Mouse (Mus musculus) forebrain, embryonic 10.5 days (tissue): ENCODE measurements around the gene Acer3. TPM values are rescaled to one million over a fixed set of nuclear protein-coding genes. Genes with fewer than 3 reads are reported as not detected.
A peak's percentile ranks its signal among the peaks of the same experiment; 100 is the strongest.

Experiments used
- DNase-seq: peaks from one replicate; pipeline ENCODE4 v3.0.0-alpha.2; 2017; ENCODE audit warnings: low spot score; ENCODE audit errors: extremely low spot score
- H3K27ac ChIP-seq: fragments of 300-500 bp; sonication (generic); 2 replicates; pipeline ENCODE4 v1.5.1; 2016; ENCODE audit warnings: mild to moderate bottlenecking
- H3K27me3 ChIP-seq: fragments of 300-500 bp; sonication (generic); 2 replicates; pipeline ENCODE4 v1.6.1; 2016; ENCODE audit warnings: mild to moderate bottlenecking; ENCODE audit not compliant: poor library complexity, severe bottlenecking
- H3K36me3 ChIP-seq: fragments of 300-500 bp; sonication (generic); replicated peaks from 2 replicates; pipeline ENCODE4 v1.6.1; 2016; ENCODE audit warnings: mild to moderate bottlenecking, moderate library complexity
- H3K4me1 ChIP-seq: fragments of 300-500 bp; sonication (generic); 2 replicates; pipeline ENCODE4 v1.6.1; 2016
- H3K4me3 ChIP-seq: fragments of 300-500 bp; sonication (generic); 2 replicates; pipeline ENCODE4 v1.5.1; 2016; ENCODE audit warnings: mild to moderate bottlenecking, moderate library complexity
- H3K9me3 ChIP-seq: fragments of 300-500 bp; sonication (generic); 2 replicates; pipeline ENCODE4 v1.6.1; 2016; ENCODE audit warnings: mild to moderate bottlenecking, moderate library complexity
- WGBS: fragments of 180-500 bp; shearing (Covaris S2); methylation state at CpG from one replicate; pipeline ENCODE4 v1.1.7; 2016; 5-methylcytosine and 5-hydroxymethylcytosine counted together
- polyA plus RNA-seq: library from polyadenylated mRNA; unstranded; fragments of >200 nt; fragmentation: Nextera tagmentation; extraction: Ambion mirVana; gene quantifications from 2 replicates; pipeline ENCODE4 v1.2.1, GENCODE M21; 2016

Gene Acer3
- polyA plus RNA-seq, 1 experiment from 2014 or later: 22.4 TPM

DNA sequence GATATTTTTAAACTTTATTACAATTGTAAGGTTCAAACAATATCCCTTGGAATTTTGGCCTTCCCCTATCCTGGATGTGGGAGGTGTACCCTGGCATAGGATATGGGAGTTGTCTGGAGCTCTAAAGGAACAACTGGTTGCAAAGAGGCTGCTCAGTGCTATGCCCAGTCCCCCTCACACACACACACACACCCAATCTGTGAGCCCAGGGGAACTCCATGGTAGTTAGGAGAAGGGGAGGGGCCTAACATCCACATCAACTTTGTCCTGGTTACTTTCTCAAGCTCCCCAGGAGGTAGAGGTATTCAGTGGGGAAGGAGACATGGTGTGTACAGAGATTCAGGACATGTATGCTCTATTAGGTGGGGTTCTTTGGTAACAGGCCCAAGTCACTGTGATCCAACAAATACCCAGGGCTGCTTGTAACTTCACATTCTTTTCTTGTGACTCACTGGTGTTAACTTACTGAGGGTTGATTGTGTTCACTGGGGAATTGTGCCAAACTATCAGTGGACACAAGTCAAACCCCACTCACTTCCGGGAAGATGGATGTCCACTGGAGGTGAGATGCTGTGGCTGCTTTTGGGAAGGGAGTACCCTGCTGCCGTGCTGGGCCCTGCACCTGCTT lies 9.5 kb upstream of the Acer3 start:
- no peaks in the 10 kb centered on the region for H3K4me1 ChIP-seq
- H3K9me3 ChIP-seq: no peaks in the 10 kb centered on the region
- H3K36me3 ChIP-seq: no peaks in the 10 kb centered on the region
- H3K27ac ChIP-seq: no peak overlapping the region
- no peak overlapping the region for H3K4me3 ChIP-seq
- no peak for DNase-seq
- no peaks in the 10 kb centered on the region for H3K27me3 ChIP-seq
- WGBS: 88% methylated on average over 2 of the region's 2 CpGs

DNA sequence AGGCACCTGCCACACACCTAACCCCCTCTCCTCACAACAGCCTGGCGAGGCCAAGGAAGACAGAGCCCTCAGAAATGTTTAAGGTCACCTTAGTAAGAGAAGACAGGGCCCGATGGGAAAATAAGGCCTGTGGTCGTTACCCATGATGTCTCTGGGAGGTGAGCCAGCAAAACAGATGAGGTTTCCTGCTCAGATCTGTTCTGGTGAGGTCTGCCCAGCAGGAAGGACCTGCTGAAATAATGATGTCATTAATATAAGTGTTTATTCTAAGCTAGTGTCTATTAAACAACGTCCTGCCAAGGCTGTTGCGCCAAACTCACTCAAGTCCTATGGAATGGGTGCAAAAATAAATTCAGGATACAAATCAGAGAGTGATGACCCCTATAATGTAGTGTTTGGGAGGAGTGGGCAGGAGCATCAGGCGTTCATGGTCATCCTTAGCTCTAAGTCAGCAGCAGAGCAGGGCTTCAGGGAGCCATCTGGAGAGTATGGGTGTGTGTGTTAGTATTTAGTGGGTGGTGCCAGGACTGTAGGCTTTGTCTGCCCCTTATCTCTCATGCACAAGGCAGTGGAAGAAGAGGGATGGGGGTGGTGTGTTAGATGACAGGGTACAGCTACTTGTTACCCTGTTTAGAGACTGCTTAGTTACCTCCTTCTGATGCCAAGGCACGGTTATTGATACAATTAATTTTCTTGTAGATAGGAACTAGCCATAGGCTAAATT lies 8.8 kb upstream of the Acer3 start:
- H3K27ac ChIP-seq: peak overlapping the region; percentile 69
- no peaks in the 10 kb centered on the region for H3K27me3 ChIP-seq

DNA sequence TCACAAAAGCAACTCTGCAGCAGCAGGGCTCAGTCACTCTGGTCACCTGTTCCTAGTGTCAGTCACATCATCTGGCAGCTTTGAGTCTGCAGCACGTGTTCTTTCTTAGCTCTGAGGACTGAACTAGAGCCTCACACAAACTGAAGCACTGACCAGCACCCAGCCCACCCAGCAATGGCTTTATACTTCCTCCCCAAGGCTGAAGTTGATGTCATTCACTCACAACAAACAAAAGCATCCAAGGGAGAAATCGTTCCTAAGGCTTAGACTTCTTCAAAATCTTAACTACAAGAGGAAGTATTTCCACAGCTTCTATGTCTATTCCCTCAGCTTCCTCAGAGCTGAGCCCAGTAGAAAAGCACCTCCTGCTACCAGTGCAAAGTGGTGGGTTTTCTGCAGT lies 7.3 kb upstream of the Acer3 start:
- no peaks in the 10 kb centered on the region for H3K36me3 ChIP-seq
- H3K4me3 ChIP-seq: no peak overlapping the region
- H3K27me3 ChIP-seq: no peaks in the 10 kb centered on the region
- no peak for DNase-seq
- H3K9me3 ChIP-seq: no peaks in the 10 kb centered on the region
- H3K4me1 ChIP-seq: peaks cover 5% of the 10 kb centered on the region
- no peak overlapping the region for H3K27ac ChIP-seq
- WGBS: 68% methylated on average over 2 of the region's 2 CpGs

More for the DNA sequence above, 8.8 kb upstream of the Acer3 start:
- Histone ChIP-seq H3K4me1 (no peaks in the 10 kb centered on the region), H3K36me3 (no peaks in the 10 kb centered on the region), H3K4me3 (no peak overlapping the region), H3K9me3 (no peaks in the 10 kb centered on the region)
- no peak for DNase-seq
- WGBS: 84% methylated on average over 7 of the region's 7 CpGs

DNA sequence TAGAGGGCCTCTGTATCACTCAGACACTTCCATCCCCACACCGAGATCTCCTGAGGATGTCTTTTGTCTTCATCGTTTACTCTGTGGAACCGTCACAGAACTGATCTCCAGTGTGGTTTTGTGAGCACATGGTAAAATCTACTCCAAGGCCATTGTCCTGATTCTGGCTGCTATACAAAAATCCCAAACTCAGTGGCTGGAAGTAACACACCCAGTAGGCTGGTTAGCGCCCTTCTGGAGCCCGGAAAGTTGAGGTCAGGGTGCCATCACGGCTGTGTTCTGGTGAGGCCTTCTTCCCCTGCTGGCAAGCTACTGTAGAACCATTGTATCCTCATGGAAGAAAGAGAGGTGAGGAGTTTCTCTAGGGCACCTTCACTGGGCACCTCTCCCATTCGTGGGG lies 5.0 kb upstream of the Acer3 start:
- DNase-seq: no peak
- peaks cover 6% of the 10 kb centered on the region for H3K4me1 ChIP-seq
- no peaks in the 10 kb centered on the region for H3K9me3 ChIP-seq
- no peak overlapping the region for H3K4me3 ChIP-seq
- no peaks in the 10 kb centered on the region for H3K27me3 ChIP-seq
- no peak overlapping the region for H3K27ac ChIP-seq
- 89% methylated on average over 7 of the region's 7 CpGs for WGBS
- no peaks in the 10 kb centered on the region for H3K36me3 ChIP-seq

DNA sequence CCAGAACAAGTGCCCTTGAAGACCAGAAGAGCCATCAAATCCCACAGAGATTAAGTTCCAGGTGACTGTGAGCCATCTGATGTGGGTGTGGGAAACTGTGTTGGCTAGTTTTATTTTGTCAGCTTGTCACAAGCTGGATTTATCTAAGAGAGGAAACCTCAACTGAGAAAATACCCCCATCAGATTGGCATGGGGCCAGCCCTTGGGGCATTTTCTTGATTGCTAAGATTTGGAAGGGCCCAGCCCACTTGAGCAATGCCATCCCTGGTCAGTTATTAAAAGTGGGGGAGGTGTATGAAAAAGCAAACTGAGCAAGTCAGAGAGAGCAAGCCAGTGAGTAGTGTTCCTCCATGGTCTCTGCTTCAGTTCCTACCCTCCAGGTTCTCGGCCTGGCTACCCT lies 3.2 kb upstream of the Acer3 start:
- peaks cover 6% of the 10 kb centered on the region for H3K4me1 ChIP-seq
- no peaks in the 10 kb centered on the region for H3K36me3 ChIP-seq
- no peak overlapping the region for H3K27ac ChIP-seq
- 89% methylated on average over 1 of the region's 1 CpGs for WGBS
- H3K4me3 ChIP-seq: no peak overlapping the region
- no peaks in the 10 kb centered on the region for H3K27me3 ChIP-seq
- no peaks in the 10 kb centered on the region for H3K9me3 ChIP-seq
- DNase-seq: no peak

DNA sequence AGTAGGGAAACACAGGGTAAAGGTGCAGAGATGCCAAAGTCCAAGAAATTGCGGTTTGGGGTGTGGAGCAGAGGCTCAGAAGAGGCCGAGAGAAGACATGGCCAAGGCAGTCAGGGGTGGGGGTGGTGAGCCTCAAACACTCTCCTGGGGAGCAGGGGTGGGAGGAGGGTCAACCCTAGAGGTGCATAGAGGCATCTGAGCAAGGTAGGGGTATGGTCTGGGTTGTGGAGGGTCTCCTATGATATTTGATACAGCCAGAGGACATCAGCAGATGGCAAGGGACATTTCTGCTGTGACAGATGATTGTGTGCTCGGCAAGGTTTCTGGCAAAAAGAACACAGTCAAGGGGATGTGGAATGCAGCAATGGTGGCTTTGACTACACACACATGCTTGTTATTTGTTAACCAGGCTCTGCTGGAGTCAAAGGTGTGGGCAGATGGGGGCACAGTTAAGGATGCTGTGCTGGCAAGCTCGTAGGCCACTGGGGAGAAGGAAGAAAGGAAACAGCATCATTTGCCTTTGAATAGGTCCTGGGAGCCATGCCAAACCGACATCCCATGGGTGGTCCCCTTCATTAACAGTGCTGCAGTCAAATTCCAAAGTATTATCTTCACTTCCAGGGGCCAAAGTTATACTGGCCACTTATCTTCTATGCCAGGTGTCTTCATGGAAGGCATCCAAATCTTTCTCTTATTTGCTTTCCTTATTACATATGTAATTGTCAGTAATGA lies 2.4 kb upstream of the Acer3 start:
- H3K4me3 ChIP-seq: no peak overlapping the region
- no peak overlapping the region for H3K27ac ChIP-seq
- no peaks in the 10 kb centered on the region for H3K27me3 ChIP-seq
- DNase-seq: no peak
- no peaks in the 10 kb centered on the region for H3K36me3 ChIP-seq
- 44% methylated on average over 5 of the region's 5 CpGs for WGBS
- peaks cover 6% of the 10 kb centered on the region for H3K4me1 ChIP-seq
- H3K9me3 ChIP-seq: no peaks in the 10 kb centered on the region

DNA sequence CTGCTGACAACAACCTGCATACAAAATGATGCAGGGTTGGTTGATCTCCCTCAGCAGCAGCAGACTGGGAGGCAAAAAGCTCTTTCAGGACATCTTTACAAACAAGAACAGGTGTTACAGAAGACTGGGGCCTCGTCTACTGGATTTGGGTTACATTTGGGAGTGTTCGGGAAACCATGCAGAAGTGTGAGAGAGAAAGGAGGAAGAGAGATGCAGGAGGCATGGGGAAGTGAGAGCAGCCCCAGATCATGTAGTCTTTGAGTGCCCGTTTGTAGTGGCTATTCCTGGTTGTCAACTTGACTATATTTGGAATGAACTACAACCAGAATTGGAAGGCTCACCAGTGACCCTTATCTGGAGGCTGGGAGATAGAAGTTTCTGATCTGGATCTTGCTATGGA lies 1.4 kb upstream of the Acer3 start:
- no peak for DNase-seq
- Histone ChIP-seq H3K27me3 (no peaks in the 10 kb centered on the region), H3K36me3 (no peaks in the 10 kb centered on the region), H3K4me3 (no peak overlapping the region), H3K27ac (no peak overlapping the region), H3K9me3 (no peaks in the 10 kb centered on the region), H3K4me1 (peaks cover 6% of the 10 kb centered on the region)
- WGBS: 81% methylated on average over 3 of the region's 3 CpGs

DNA sequence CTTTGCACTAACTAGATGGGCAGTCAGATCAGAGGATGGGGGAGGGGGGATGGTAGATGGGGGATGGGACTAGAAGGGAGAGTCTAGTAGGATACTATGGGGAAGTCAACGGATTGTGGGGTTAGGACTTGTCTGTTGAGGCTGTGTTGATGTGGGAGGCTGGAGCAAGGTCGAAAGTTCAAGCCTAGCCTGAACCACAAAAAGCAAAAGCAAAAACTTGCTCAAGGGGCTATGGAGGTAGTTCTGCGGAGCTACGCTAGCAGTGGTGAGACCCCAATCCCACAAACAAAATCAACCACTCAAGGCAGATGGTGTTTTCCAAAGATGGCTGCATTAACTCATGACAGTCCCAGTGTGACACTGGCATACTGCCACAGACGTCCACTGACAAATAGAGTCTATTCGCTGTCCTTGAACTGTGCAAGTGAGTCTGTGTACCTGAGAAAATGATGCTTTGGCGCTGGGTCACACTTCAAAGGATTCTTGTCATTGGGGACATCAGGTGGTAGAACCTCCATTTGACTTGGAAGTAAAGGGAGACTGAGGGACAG lies 927 bp downstream of the Acer3 start:
- no peak for DNase-seq
- 84% methylated on average over 7 of the region's 7 CpGs for WGBS
- Histone ChIP-seq H3K9me3 (no peaks in the 10 kb centered on the region), H3K27ac (no peak overlapping the region), H3K36me3 (no peaks in the 10 kb centered on the region), H3K4me3 (no peak overlapping the region), H3K4me1 (peaks cover 6% of the 10 kb centered on the region), H3K27me3 (no peaks in the 10 kb centered on the region)

DNA sequence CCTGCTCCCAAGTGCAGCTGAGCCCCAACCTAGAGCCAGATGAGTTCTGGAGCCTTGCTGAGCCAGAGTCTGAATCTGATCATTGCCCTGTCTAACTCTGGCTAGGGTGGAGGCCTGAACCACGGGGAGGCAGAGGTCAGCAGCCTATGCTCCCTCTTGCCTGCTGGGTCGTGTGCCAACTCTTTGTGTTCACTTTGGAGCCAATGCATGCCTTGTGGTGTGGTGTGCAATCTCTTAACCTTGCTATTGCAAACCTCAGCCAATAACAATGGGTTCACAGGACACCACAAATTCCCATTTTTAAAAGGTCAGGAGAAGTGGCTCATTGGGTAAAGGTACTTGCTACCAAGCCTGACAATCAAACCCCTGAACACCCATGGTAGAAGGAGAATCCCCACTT lies 4.4 kb downstream of the Acer3 start:
- no peaks in the 10 kb centered on the region for H3K36me3 ChIP-seq
- WGBS: 64% methylated on average over 2 of the region's 2 CpGs

DNA sequence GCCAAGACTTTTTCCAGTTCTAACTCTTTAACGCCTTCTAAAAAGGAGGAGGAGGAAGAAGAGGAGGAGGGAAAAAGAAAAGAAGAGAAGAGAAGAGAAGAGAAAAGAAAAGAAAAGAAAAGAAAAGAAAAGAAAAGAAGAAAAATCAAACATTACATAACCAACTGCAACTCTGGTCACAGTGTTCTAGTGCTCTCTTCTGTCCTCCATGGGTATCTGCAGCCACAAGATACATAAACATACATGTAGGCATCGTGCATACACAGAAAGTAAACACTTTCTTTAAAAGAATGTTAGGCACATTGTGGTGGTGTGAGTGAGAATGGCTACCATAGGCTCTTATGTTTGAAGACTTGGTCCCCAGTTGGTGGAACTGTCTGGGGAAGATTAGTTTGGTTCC lies 5.9 kb downstream of the Acer3 start:
- Histone ChIP-seq H3K27me3 (peaks cover 18% of the 10 kb centered on the region; the same call in 1 of the 2 replicates), H3K9me3 (no peaks in the 10 kb centered on the region)
- WGBS: 87% methylated on average over 2 of the region's 2 CpGs

More for the DNA sequence above, 4.4 kb downstream of the Acer3 start:
- Histone ChIP-seq H3K27ac (no peak overlapping the region), H3K4me3 (no peak overlapping the region), H3K9me3 (no peaks in the 10 kb centered on the region), H3K4me1 (peaks cover 5% of the 10 kb centered on the region; the same call in 1 of the 2 replicates), H3K27me3 (0 out of 2 replicates have a peak, but pooled peaks cover 6% of the 10 kb centered on the region)
- DNase-seq: no peak

DNA sequence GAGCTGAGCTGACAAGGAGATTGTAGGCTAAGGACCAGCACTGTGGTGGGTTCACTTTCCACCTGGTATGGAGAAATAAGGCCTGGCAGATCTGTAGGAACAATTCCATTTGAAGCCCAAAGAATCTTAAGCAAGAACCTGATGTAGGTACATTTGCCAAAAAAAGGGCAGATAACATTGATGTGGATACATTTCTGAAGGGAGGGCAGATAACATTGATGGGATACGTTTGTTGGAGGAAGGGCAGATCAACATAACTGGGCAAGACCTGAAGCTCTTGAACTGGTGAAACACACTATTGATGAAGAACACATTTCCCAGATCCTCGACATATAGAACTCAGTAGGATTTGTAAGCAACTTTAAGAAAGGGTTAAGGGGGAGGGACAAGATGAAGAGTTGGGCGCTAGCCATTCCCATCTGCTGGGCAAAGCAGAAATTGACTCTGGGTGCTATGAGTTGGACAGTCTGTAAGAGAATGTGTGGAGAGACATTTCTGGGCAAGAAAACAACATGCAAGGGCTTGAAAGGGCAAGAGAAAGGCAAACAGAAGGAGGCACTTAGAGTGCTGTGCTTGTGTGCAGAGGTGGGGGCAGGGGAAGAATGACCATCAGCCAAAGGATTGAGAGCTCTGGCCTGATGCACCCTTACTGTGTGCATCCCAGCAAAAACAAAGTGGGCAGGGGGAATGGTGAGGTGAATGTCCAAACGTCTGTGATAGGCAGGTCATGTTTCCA lies 8.7 kb downstream of the Acer3 start:
- Histone ChIP-seq H3K36me3 (no peaks in the 10 kb centered on the region), H3K27ac (no peak overlapping the region), H3K4me3 (no peak overlapping the region), H3K27me3 (peaks cover 18% of the 10 kb centered on the region; the same call in 1 of the 2 replicates), H3K9me3 (no peaks in the 10 kb centered on the region), H3K4me1 (peaks cover 26% of the 10 kb centered on the region)
- 64% methylated on average over 4 of the region's 4 CpGs for WGBS
- DNase-seq: no peak

More for the DNA sequence above, 5.9 kb downstream of the Acer3 start:
- H3K36me3 ChIP-seq: no peaks in the 10 kb centered on the region
- H3K4me1 ChIP-seq: peaks cover 5% of the 10 kb centered on the region; the same call in 1 of the 2 replicates
- DNase-seq: peak; percentile 2
- no peak overlapping the region for H3K27ac ChIP-seq
- H3K4me3 ChIP-seq: no peak overlapping the region

DNA sequence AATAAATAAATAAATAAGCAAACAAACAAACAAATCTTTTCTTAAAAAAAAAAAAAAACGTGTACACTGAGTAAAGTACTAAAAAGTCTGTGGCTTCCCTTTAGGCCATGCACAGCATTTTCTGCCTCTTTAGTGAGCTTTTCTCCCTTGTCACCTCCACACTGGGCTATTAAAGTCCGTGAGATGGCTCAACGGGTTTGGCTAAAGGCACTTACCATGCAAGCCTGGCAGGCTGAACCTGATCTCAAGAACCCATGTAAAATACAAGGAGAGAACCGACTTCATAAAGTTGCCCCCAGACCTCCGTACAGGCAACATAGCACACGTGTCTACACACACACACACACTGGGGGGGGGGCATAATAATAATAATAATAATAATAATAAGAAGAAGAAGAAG lies 10.7 kb downstream of the Acer3 start:
- no peak overlapping the region for H3K27ac ChIP-seq
- 65% methylated on average over 6 of the region's 6 CpGs for WGBS
- H3K4me3 ChIP-seq: no peak overlapping the region; the same call in 1 of the 2 replicates
- H3K27me3 ChIP-seq: peaks cover 18% of the 10 kb centered on the region; the same call in 1 of the 2 replicates
- no peaks in the 10 kb centered on the region for H3K9me3 ChIP-seq
- no peak for DNase-seq
- peaks cover 26% of the 10 kb centered on the region for H3K4me1 ChIP-seq
- H3K36me3 ChIP-seq: no peaks in the 10 kb centered on the region
